Mouse (Mus musculus) 416B (cell line): ENCODE results near the gene Gsg1.

Experiments used
- DNase-seq: peaks from one replicate; pipeline ENCODE4 v3.0.0; 2011; ENCODE audit warnings: low read depth

Gsg1 gene

DNA sequence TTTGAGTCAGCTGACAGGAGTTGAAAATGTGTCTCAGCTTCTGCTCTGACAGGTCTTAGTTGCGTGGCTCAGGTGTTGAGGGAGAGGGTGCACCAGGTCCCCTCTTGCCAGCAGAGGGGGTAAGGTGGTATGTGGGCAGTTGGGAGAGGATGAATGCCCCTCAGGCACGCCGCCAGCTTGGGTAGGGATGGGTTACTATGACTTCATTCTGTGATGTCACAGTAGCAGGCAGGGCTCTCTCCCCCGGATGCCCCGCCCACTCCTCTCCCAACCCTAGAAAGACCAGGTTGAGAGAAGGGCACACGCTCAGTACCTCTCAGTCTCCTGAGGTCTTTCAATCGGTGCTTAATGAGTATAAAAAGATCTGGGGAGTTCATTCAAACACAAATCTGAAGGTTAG lies at the start of gene Gsg1:
TSS of gene Gsg1 (minus strand) at position 199 of the 400 bp plus-strand sequence.
- DNase-seq: no peak

DNA sequence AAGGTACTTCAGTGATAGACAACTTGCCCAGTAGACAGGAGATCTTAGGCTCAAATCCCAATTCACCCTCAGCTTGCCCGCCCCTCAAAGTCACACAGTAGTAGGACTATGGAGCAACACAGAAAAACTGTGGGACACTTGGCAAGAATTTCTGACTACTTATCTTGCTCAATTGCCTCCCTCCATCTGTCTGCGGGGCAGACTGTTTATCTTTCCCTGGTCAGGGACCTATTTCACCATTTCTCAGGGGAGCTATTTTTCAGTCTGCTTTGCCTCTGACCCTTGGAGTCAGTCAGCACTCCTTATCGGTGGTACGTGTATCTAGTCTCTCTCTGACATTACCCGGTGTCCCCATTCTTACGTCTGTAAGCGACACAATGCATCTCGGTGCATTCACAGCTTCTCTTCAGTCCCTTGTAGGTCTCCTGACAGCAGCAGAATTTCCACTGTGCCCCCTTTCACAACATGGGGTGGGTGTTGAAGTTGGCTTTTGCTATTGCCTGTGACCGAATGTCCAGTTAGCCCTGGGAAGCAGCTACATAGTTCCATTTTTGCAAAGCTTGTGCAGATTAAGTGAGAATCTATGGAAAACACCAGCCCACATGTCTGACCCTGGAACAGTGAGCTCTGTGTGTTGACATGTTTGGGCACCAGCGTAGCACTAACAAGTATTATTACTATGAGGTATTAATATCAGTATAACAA lies 48.4 kb upstream of the Gsg1 start:
- peak; percentile 19 for DNase-seq

GRCm38 (mm10) chr6:135300469-135300868 lies 46.3 kb upstream of the Gsg1 start:
- peak; percentile 32 for DNase-seq

DNA sequence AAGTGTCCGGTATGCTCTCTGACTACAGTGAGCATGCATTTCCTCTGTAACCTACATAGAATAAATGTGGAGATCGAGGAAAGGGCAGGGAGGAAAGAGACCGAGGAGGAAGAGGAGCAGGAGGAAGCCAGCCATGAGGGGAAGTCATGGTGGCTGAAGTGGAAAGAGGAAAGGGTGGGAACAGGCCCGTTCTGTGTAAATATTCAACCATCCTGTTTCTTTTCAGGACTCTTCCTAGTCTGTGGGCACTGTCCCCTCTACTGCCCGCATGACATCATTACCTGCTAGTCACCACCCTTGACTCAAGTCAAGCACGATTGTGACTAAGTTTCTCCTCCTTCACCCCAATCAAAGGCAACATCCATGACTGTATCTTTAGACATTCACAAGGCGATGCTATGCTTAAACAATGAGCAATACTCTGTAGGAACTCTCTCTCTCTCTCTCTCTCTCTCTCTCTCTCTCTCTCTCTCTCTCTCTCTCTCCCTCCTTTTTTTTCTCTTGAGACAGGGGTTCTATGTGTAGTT lies 44.9 kb upstream of the Gsg1 start:
- DNase-seq: peak; percentile 47

DNA sequence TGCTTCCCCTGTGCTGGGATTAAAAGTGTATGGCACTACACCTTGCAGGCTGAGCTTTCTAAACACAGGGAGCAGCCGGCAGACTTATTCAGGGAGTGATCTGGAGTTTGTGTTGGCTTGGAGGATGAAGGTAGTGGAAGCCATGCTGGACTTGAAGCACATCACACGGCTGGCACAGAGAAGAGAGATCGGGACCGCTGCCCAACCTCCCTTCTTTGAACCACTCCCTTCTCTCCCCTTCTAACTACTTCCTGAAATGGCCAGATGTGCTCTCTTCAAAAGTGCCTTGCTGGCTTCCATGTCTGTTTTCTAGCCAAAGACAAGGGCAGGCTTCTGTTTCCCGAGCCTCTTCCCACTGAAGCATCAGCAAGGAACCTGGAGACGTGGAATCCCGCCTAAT lies 43.4 kb upstream of the Gsg1 start:
- DNase-seq: no peak

GRCm38 (mm10) chr6:135296267-135296666 lies 42.1 kb upstream of the Gsg1 start:
- peak; percentile 83 for DNase-seq

GRCm38 (mm10) chr6:135295082-135295861 lies 41.1 kb upstream of the Gsg1 start:
- peak; percentile 62 for DNase-seq

DNA sequence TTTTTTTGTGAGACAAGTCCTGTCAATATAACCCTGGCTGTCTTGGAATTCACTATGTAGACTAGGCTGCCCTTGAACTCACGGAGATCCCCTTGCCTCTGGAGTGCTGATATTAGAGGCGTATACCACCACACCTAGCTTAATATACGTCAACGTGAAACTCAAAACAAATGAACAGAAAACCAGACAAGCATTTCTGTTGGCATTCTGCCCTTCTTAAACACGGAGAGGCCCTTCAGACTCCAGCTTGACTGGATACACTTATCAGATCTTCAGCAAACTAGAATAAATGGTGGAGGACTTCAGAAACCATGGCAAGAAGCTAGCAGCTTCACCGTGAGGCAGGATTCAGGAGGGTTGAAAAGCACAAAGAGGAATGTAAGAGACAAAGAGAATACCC lies 40.0 kb upstream of the Gsg1 start:
- DNase-seq: no peak

- no peak for DNase-seq
These were observed 38.2 kb upstream of the Gsg1 start for GRCm38 (mm10) chr6:135292391-135292790.

- DNase-seq: no peak
These were observed 25.7 kb upstream of the Gsg1 start for GRCm38 (mm10) chr6:135279856-135280255.

- DNase-seq: no peak
These were observed 25.1 kb upstream of the Gsg1 start for GRCm38 (mm10) chr6:135279286-135279685.

GRCm38 (mm10) chr6:135278302-135278701 lies 24.2 kb upstream of the Gsg1 start:
- DNase-seq: no peak

GRCm38 (mm10) chr6:135276474-135277295 lies 22.5 kb upstream of the Gsg1 start:
- DNase-seq: no peak

GRCm38 (mm10) chr6:135275231-135275630 lies 21.1 kb upstream of the Gsg1 start:
- no peak for DNase-seq

- DNase-seq: no peak
These were observed 18.9 kb upstream of the Gsg1 start for GRCm38 (mm10) chr6:135273066-135273465.

- DNase-seq: no peak
These were observed 17.6 kb upstream of the Gsg1 start for GRCm38 (mm10) chr6:135271761-135272160.

- DNase-seq: no peak
These were observed 15.5 kb upstream of the Gsg1 start for GRCm38 (mm10) chr6:135269626-135270025.

DNA sequence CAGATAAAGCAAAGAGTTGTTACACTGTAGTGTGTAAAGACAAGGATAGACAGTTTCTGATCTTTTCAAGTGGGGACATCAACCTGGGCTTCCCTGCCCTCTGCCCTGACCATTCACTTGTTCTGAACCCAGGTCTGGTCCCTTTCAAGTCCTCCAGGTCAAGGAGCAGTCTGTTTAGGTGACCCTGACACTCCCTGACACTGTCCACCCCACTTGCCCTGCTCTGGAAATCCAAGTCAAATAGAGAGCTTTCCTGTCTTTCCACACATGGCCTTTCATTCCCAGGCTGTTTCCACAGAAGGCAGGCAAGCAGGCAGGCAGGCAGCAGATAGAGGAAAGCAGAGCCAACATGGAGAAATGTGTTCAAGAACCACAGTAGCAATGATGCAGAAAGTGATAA lies 14.2 kb upstream of the Gsg1 start:
- no peak for DNase-seq

DNA sequence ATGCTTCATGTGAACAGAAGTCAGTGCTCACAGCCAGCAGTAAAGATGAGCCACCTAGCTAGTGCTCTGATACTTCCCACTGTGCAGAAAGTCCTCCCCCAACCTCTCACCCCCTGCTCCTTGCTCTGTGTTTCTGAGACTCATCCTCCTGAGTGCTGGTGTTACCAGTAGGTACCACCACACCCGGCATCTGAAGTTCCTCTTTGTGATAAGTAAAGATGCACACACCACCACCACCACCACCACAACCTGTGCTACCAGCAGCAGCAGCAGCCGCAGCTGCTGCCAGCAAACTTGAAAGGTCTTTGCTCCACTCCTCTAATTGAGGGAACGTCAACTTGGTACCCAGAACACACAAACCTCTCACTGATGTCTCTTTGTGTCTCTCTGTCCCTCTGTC lies 13.1 kb upstream of the Gsg1 start:
- DNase-seq: no peak

GRCm38 (mm10) chr6:135266056-135266455 lies 11.9 kb upstream of the Gsg1 start:
- no peak for DNase-seq

DNA sequence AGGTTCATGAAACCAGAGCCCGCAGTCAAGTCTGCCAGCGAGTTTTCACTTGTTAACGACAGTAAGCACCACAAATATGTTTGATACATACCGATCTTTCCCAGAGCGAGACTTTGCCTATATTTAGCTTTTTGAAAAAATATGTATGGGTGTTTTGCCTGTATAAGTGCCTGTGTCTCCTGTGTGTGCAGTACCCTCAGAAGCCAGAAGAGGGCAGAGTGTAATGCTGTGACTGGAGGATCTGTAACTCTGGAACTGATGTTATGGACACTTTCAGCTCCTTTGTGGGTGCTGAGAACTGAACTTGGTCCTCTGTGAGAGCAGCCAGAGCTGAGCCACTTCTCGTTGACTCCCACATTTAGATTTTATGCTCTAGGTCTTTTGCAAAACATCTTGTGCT lies 10.0 kb upstream of the Gsg1 start:
- DNase-seq: no peak

GRCm38 (mm10) chr6:135262565-135262964 lies 8.4 kb upstream of the Gsg1 start:
- DNase-seq: peak; percentile 67
